Mouse (Mus musculus): Measurements from ENCODE around the gene Rhou. TPM values are rescaled to one million over a fixed set of nuclear protein-coding genes. Genes with fewer than 3 reads are reported as not detected.

Rhou gene
- polyA plus RNA-seq, 1 experiment from 2014 or later: 2.8 TPM

DNA sequence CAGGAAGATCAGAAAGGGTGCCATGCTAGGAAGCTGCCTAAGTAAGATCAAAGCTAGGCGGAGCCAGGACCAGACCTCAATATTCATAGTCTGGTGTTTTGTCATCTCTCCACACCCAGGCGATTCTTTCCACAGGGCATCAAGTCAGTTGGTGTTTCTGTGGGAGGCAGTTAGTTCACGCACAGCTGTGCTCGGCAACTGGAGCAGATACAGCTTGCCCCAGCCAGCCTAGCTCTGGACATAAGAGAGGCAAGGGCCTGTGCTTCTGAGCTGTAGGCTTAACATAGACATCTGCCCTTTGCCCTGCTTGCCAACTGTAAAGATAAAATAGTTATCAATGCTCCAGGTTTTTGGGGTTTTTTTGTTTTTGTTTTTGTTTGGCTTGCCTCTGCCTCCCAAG lies 21.5 kb upstream of the Rhou start:
- ATAC-seq: no peak
- Histone ChIP-seq H3K36me3 (replicated peaks; ENCODE audit: insufficient read depth, low read length) (no peaks in the 10 kb centered on the region), H3K4me3 (ENCODE audit: low read depth, low read length) (no peak overlapping the region), H3K27me3 (ENCODE audit: insufficient read depth, low read length) (peaks cover 6% of the 10 kb centered on the region; the same call in 1 of the 2 replicates), H3K4me2 (ENCODE audit: low read depth, low read length) (no peak overlapping the region), H3K9me3 (ENCODE audit: low read length) (no peaks in the 10 kb centered on the region), H3K4me1 (ENCODE audit: insufficient read depth) (peaks cover 4% of the 10 kb centered on the region), H3K9ac (replicated peaks) (no peak overlapping the region), H3K27ac (ENCODE audit: low read depth) (no peak overlapping the region)
- WGBS (ENCODE audit: insufficient replicate concordance): 65% methylated on average over 4 of the region's 4 CpGs
- TF ChIP-seq CTCF (IDR thresholded peaks at IDR 0.05; ENCODE audit: low read depth) (no peak), EP300 (IDR thresholded peaks at IDR 0.05; ENCODE audit: low read depth) (no peak)
- no peak for DNase-seq

DNA sequence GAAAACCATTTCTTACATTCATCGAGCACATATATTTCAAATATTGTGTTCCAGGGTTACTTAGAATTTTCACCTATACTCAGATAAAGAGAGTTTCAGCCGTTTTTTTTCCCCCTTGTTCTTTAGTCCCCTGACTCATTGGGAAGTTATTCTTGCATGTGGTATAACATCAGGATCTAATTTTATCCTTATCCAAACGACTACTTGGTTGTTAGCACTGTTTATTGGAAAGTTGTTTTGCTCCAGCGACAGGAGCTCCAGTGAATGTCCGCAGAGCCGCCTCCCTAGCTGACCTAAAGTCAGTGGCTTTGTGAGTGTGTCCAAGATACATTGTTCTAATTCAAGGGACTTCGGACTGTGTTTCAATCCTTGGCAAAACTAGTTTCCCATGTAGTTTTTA lies 19.9 kb upstream of the Rhou start:
- Histone ChIP-seq H3K27ac (ENCODE audit: low read depth) (no peak overlapping the region), H3K4me3 (ENCODE audit: low read depth, low read length) (no peak overlapping the region), H3K9me3 (ENCODE audit: low read length) (no peaks in the 10 kb centered on the region), H3K9ac (replicated peaks) (no peak overlapping the region), H3K4me1 (ENCODE audit: insufficient read depth) (no peaks in the 10 kb centered on the region), H3K4me2 (ENCODE audit: low read depth, low read length) (no peak overlapping the region), H3K36me3 (replicated peaks; ENCODE audit: insufficient read depth, low read length) (no peaks in the 10 kb centered on the region), H3K27me3 (ENCODE audit: insufficient read depth, low read length) (peaks cover 6% of the 10 kb centered on the region; the same call in 1 of the 2 replicates)
- no peak for TF ChIP-seq EP300 (IDR thresholded peaks at IDR 0.05; ENCODE audit: low read depth)
- TF ChIP-seq CTCF (IDR thresholded peaks at IDR 0.05; ENCODE audit: low read depth): no peak
- no peak for ATAC-seq
- no peak for DNase-seq
- WGBS (ENCODE audit: insufficient replicate concordance): 56% methylated on average over 7 of the region's 7 CpGs

DNA sequence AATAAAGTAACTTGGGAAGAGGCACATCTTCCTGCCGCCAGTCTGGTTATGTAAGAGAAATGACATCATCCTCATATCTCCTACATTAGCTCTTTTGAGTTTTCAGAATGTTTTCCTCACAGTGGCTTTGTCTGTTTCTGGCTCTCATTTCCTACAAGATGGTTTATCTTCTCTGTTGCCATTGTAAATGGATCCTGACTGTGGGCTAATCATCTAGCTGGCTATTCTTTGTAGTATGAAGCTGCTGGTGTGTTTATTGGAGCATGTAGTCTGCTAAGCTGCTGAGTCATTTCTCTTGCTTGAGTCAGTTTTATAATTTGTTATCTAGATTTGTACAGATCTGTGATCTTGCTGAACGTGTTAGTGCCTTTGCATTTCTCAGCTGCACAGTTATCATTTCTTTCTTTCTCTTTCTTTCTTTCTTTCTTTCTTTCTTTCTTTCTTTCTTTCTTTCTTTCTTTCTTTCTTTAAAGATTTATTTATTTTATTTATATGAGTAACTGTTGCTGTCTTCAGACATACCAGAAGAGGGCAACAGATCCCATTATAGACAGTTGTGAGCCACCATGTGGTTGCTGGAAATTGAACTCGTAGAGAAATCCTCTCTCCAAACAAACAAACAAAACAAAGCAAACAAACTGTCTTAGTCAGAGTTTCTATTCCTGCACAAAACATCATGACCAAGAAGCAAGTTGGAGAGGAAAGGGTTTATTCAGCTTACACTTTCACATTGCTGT lies 19.2 kb upstream of the Rhou start:
- H3K36me3 ChIP-seq (replicated peaks; ENCODE audit: insufficient read depth, low read length): no peaks in the 10 kb centered on the region
- H3K4me3 ChIP-seq (ENCODE audit: low read depth, low read length): no peak overlapping the region
- no peaks in the 10 kb centered on the region for H3K4me1 ChIP-seq (ENCODE audit: insufficient read depth)
- H3K9me3 ChIP-seq (ENCODE audit: low read length): no peaks in the 10 kb centered on the region
- 8% methylated on average over 3 of the region's 3 CpGs for WGBS (ENCODE audit: insufficient replicate concordance)
- no peak for DNase-seq
- TF ChIP-seq CTCF (IDR thresholded peaks at IDR 0.05; ENCODE audit: low read depth): no peak
- no peak for TF ChIP-seq EP300 (IDR thresholded peaks at IDR 0.05; ENCODE audit: low read depth)
- H3K4me2 ChIP-seq (ENCODE audit: low read depth, low read length): no peak overlapping the region
- no peak overlapping the region for H3K27ac ChIP-seq (ENCODE audit: low read depth)
- H3K9ac ChIP-seq (replicated peaks): no peak overlapping the region
- no peak for ATAC-seq
- H3K27me3 ChIP-seq (ENCODE audit: insufficient read depth, low read length): peaks cover 6% of the 10 kb centered on the region; the same call in 1 of the 2 replicates

DNA sequence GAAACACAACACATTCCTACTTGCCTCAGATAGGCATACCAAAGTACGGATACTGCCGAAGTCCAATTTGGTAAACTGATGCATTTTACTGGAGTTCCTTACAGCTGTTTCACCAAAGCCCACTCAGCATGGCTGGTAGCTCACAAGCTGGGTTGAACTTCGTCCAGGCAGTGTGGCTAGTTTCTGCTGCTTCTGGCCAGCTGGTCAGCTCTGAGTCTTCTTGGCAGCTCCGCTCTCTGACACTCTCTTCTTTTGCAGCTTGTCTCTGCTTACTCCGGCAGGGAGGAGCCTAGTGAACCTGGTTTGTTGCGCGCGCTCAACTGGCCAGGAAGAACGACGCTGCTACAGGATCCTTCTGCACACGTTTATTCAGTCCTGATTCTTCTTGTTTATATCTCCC lies 18.1 kb upstream of the Rhou start:
- WGBS (ENCODE audit: insufficient replicate concordance): 69% methylated on average over 11 of the region's 11 CpGs
- no peak for ATAC-seq
- no peak overlapping the region for H3K9ac ChIP-seq (replicated peaks)
- H3K4me1 ChIP-seq (ENCODE audit: insufficient read depth): no peaks in the 10 kb centered on the region
- H3K27me3 ChIP-seq (ENCODE audit: insufficient read depth, low read length): peaks cover 1% of the 10 kb centered on the region; the same call in 1 of the 2 replicates
- no peak overlapping the region for H3K4me2 ChIP-seq (ENCODE audit: low read depth, low read length)
- no peaks in the 10 kb centered on the region for H3K36me3 ChIP-seq (replicated peaks; ENCODE audit: insufficient read depth, low read length)
- H3K9me3 ChIP-seq (ENCODE audit: low read length): no peaks in the 10 kb centered on the region
- no peak overlapping the region for H3K27ac ChIP-seq (ENCODE audit: low read depth)
- DNase-seq: no peak
- no peak for TF ChIP-seq EP300 (IDR thresholded peaks at IDR 0.05; ENCODE audit: low read depth)
- TF ChIP-seq CTCF (IDR thresholded peaks at IDR 0.05; ENCODE audit: low read depth): no peak
- H3K4me3 ChIP-seq (ENCODE audit: low read depth, low read length): no peak overlapping the region

DNA sequence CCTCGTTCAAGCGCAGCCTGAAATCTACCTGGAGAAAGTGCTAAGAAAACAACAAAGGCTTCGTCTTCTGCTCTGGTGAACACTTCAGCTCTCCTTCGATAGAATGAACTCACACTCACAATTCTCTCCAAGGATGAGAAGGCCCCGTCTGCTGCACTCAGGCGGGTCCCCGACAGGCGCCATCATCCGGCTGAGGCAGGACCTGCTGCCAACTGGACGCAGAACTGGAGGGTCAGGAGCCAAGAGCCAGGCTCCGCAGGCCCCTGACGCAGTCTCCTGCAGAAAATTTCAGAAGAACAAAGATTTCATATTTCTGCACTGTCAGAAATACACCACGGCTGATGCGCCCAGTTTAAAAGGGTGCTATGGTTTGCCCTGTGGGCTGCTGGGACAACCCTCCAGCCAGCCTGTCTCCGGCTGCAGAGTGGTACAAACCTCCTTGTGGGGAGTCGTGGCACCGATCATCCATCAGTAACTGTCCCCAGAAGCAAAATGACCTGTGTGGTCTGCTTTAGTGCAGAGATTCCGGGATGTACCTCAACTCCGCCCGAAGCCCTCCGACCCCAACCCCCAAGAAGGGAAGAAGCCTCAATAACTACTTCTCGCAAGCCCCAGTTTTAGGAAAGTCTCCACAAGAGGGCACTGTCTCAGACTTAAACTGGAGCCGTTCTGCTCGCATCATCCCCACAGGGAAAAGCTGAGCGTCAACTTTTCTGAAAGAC lies 10.2 kb upstream of the Rhou start:
- Histone ChIP-seq H3K9me3 (ENCODE audit: low read length) (no peaks in the 10 kb centered on the region), H3K4me3 (ENCODE audit: low read depth, low read length) (no peak overlapping the region), H3K27me3 (ENCODE audit: insufficient read depth, low read length) (0 out of 2 replicates have a peak, but pooled peaks cover 4% of the 10 kb centered on the region), H3K27ac (ENCODE audit: low read depth) (no peak overlapping the region), H3K9ac (replicated peaks) (no peak overlapping the region), H3K4me1 (ENCODE audit: insufficient read depth) (no peaks in the 10 kb centered on the region), H3K36me3 (replicated peaks; ENCODE audit: insufficient read depth, low read length) (no peaks in the 10 kb centered on the region), H3K4me2 (ENCODE audit: low read depth, low read length) (no peak overlapping the region)
- TF ChIP-seq EP300 (IDR thresholded peaks at IDR 0.05; ENCODE audit: low read depth) (no peak), CTCF (IDR thresholded peaks at IDR 0.05; ENCODE audit: low read depth) (peak; percentile 70)
- 19% methylated on average over 25 of the region's 25 CpGs for WGBS (ENCODE audit: insufficient replicate concordance)
- DNase-seq: peak; percentile 52
- no peak; the same call in 1 of the 2 replicates for ATAC-seq

DNA sequence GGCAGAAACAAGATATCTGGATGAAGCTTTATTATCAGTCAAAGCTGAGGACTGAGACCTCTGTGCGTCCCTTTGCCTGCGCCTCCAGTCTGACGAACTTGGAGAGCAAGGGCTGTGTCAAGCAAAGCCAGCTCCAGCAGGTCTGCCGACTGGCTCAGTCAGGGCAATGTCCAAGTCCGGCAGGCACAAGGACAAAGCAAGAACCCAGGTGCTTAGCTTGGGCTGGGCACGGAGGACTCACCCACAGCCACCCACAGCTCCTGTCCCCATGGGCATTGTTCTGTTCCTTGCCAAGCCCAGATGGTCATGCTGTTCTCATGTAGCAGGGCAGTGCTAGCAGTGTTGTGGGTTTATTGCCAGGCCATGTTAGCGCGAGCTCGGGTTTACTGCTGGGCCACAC lies 8.5 kb upstream of the Rhou start:
- Histone ChIP-seq H3K4me3 (ENCODE audit: low read depth, low read length) (no peak overlapping the region), H3K36me3 (replicated peaks; ENCODE audit: insufficient read depth, low read length) (no peaks in the 10 kb centered on the region), H3K9me3 (ENCODE audit: low read length) (no peaks in the 10 kb centered on the region), H3K27me3 (ENCODE audit: insufficient read depth, low read length) (0 out of 2 replicates have a peak, but pooled peaks cover 4% of the 10 kb centered on the region), H3K4me2 (ENCODE audit: low read depth, low read length) (no peak overlapping the region), H3K27ac (ENCODE audit: low read depth) (no peak overlapping the region), H3K9ac (replicated peaks) (no peak overlapping the region), H3K4me1 (ENCODE audit: insufficient read depth) (no peaks in the 10 kb centered on the region)
- DNase-seq (no peak), ATAC-seq (no peak)
- WGBS (ENCODE audit: insufficient replicate concordance): 77% methylated on average over 9 of the region's 9 CpGs
- no peak for TF ChIP-seq CTCF (IDR thresholded peaks at IDR 0.05; ENCODE audit: low read depth)
- TF ChIP-seq EP300 (IDR thresholded peaks at IDR 0.05; ENCODE audit: low read depth): no peak

All from liver, postnatal 0 days (tissue).